Mouse (Mus musculus) neural tube, embryonic 10.5 days (tissue): ENCODE measurements around the gene Otub1.

Experiments
- DNase-seq: peaks from one replicate; pipeline ENCODE4 v3.0.0-alpha.2; 2017; ENCODE audit warnings: low spot score; ENCODE audit errors: extremely low spot score

Otub1 gene

DNA sequence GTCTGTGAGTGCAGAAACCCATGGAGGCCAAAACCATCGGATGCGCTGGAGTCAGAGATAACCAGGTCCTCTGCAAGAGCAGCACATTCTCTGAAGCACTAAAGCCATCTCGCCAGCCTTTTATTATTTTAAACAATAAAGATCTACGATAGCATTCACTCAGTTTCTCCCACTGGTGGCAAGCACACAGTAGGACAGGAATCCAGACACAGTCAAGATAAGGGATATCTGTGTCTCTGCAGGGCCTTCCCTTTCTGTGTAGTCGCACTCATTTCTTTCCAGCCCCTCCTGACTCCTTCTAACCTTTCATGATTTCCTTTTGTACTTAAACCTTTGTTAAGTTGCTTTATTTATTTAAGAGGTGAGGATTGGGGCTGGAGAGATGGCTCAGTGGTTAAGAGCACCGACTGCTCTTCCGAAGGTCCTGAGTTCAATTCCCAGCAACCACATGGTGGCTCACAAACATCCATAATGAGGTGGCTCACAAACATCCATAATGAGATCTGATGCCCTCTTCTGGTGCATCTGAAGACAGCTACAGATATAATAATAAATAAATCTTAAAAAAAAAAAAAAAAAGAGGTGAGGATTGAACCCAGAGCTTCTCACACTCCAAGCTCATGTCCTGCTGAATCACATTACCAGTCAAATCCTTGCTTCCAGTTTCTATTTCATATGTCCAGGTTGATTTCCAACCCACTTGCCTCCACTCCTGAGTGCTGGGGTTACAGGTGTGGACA is 4.0 kb upstream of the Otub1 start:
- no peak for DNase-seq

DNA sequence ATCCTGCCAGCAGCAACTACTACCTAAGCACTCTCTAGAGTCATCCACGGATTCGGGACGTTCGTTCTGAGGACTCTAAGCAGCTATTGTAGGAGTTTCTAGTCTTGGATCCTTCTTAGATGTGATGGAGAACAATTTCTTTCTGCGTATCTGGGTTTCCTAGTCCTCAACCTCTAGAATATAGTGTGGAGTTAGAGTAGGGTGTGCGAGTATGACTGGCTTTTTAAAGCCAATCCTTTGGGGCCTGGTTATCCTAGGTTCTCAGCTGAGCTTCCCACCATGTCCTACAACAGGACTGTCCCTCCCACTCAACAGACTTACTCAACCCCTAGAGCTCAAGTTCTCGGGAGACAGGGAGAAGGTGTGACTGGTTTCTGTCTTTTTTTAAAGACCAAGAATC is 790 bp downstream of the Otub1 start:
- DNase-seq, result no peak

- no peak for DNase-seq
These were observed 1.2 kb downstream of the Otub1 start for GRCm38 (mm10) chr19:7204898-7205297.

GRCm38 (mm10) chr19:7200427-7200826 is 5.7 kb downstream of the Otub1 start:
- DNase-seq, result no peak

GRCm38 (mm10) chr19:7199089-7199488 is 7.0 kb downstream of the Otub1 start:
- no peak for DNase-seq

GRCm38 (mm10) chr19:7197445-7197844 is 8.7 kb downstream of the Otub1 start:
- no peak for DNase-seq

DNA sequence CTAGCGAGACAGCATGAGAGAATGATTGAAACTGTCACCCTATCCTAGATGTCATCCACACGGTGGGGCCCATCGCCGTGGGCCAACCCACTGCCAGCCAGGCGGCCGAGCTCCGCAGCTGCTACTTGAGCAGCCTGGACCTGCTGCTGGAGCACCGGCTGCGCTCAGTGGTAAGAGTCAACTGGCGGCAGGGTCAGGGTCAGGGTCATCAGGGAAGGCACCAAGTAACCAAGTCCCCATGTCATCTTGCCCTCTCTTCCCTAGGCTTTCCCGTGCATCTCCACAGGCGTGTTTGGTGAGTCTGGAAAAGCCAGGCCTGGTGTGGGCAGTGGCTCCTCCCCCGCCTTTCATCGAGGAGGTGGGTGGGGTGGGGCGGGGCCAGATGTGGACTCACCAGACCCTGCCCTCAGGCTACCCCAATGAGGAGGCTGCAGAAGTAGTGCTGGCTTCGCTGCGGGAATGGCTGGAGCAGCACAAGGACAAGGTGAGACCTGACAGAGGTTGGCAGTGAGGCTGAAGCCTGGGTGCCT is 9.3 kb downstream of the Otub1 start:
- peak; percentile 53 for DNase-seq

DNA sequence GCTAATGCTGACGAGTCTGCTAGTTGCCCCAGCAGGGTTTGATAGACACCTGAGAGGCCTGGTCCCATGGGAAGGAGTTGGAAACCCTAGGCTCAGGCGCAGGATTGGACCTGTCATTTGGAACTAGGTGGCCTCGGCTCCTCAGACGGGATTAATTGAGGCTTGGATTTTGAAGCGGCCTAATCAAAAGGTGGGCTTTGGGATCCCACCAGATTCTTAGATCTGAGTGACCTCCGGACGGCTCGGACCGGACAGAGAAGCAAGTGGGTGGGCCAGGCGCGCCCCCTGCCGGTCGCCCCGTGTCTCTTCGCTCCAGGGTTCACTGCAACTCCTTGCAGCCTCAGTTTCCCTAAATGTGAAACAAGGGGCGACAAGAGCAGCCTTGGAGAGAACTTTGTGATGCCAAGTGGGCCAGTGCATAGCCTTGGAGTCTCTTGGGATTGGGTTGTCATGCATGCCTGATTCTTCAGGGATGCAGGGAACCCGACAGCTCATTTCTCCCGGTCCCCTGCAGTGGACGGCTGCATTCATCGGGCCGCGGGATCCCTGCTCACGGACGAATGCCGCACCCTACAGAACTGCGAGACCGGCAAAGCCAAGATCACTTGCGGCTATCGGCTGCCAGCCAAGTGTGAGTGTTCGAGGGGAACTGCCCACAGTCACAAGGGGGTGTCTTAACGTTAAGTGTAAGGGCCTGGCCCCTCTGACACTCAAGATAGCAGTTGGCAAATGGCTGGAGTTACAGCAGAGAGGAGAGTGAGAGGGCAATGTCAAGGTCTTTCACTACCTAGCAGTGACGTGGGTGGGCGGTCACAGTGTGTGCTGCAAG is 10.0 kb downstream of the Otub1 start:
- DNase-seq, result peak; percentile 77

DNA sequence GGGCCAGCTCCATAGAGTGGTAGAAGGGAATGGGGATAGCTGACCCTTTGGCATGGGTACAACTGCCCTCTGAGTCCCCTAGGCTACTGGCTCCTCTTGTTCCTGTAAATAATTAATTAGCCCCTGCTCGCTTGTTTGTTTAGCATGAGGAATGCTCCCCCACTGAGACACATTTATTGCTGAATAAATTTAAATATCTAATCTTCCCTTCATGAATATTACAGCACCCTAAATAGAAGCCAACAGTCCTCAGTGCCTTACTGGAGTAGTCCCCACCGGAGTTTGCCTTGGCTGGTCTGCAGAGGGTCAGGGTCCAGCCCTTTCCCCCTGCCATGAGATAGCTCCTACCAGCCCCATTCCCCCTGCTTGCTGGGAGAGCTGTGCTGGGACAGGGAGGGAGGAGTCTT is 13.6 kb downstream of the Otub1 start:
- no peak for DNase-seq

GRCm38 (mm10) chr19:7191639-7192038 is 14.5 kb downstream of the Otub1 start:
- no peak for DNase-seq

DNA sequence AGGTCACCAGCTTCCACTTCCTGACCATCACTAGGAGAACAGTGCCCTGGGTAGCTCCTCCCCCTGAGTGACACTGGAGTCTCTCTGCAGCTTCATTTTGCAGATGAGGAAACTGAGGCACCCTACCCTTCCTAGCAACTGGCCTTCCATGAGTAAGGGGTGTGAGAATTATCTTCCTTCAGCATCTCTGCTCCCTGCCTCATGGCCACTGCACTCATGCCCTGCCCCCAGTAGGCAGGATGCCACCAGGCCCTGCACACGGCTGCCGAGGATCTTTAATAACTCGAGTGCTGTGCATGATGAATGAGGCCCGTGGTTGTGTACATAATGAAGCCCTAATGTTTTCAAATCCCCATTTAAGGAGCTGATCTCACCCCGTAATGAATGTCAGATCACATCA is 15.1 kb downstream of the Otub1 start:
- DNase-seq, result no peak

- DNase-seq, result no peak
These were observed 17.1 kb downstream of the Otub1 start for GRCm38 (mm10) chr19:7189026-7189425.

DNA sequence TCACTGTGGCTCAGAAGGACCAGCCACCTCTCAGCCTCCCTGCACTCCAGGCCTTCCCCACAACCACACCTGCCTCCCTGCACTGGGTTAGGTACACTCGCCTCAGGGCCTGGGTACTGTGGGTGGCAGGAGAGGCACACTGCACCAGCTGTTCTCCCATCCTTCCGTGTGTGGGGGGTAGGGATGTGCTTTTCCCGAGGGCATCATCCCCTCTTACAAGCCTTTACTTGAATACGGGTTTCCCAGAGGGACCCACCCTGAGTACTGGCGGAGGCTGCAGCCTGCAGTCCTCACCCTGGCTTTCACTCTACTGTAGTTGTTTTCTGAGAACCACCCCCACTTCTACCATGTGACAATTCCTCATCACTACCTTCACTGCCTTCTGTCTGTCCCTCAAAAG is 19.0 kb downstream of the Otub1 start:
- no peak for DNase-seq

DNA sequence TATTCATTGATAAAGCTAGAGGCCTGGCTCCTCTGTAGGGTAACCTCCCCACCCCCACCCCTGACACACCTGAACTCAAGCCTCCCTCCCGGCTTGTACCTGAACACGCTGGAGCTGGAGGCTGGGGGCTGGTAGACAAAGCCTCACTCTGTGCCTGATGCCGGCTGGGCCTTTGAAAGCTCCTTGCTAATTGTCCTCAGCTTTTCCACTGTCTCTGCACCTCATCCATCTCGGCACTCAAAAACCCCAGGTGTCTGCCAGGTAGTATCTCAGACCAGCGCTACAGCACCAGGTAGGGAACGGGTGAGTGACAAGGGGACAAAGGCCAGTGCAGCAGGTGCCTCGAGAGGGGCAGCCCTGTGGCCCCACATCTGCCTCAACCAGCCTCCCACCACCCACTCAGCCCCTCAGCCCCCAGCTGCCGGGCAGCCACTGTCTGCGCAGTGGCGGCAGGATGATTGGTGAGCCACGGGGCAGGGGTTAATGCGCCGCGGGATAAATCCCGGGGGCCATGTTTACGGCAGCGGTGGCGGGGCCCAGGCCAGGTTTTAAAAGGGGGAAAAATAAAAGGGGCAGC is 20.3 kb downstream of the Otub1 start:
- peak; percentile 80 for DNase-seq

DNA sequence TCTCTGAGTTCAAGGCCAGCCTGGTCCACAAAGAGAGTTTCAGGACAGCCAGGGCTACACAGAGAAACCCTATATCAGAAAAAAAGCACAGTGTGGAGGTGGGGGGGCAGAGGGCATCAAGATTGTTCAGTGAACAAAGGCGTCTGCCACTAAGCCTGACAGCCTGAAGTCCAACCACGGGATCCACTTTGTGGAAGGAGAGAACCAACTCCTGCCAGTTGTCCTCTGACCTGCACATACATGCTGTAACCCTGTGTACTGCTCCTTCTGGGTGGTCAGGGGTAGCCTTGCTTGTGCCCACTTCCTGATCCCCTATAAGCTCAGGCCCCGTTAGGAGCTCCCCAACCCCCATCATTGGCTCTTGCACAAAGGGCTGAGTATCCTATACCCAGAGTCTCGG is 21.1 kb downstream of the Otub1 start:
- DNase-seq, result no peak

GRCm38 (mm10) chr19:7183419-7183818 is 22.7 kb downstream of the Otub1 start:
- no peak for DNase-seq

- no peak for DNase-seq
These were observed 23.7 kb downstream of the Otub1 start for GRCm38 (mm10) chr19:7182273-7182949.

GRCm38 (mm10) chr19:7181496-7181895 is 24.6 kb downstream of the Otub1 start:
- no peak for DNase-seq

DNA sequence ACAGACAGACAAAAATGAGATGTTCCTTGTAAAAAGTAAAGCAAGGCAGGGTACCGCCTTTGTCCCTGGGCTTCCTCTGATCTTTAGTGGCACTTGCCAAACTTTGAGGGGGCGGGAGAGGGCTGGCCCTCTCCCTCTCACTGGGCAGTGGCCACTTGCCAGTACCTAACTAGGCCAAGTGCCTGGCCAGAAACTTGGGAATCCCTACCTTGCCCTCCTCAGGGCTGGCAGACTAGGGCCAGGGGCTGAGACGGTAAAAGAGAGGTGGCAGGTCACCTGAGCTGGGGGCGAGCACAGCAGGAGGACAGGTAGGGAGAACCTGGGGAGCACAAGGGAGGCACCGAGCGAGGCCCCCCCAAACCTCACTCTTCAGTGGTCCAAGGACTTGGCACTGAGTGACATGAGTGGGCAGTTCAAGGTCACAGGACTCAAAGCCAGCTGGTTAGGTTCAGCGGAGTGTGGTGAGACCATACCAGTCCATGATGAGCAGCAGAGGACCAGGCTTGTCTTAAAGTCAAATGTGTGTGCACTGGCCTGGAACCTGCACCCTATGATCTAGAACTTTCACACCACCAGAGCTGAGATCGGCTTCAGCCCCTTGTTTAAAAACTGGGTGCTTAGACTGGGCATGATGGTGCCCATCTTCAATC is 25.2 kb downstream of the Otub1 start:
- DNase-seq, result no peak

- DNase-seq, result no peak
These were observed 27.2 kb downstream of the Otub1 start for GRCm38 (mm10) chr19:7178841-7179452.
